Mouse (Mus musculus): ENCODE results near the gene Pdia6.

- no peak for TF ChIP-seq CTCF (IDR thresholded peaks at IDR 0.05; ENCODE audit: borderline replicate concordance, insufficient read depth, low read depth, low read length)
- no peak for TF ChIP-seq POLR2A (IDR thresholded peaks at IDR 0.05; ENCODE audit: borderline replicate concordance, insufficient read depth, low read length)
These were observed 30.6 kb upstream of the Pdia6 start for GRCm38 (mm10) chr12:17235535-17236313.

Measured in cerebellum, adult 2 months (tissue).